Mouse (Mus musculus): ENCODE results near the gene Tmem132b.

Gene Tmem132b

GRCm38 (mm10) chr5:125676025-125676623, 144.6 kb downstream of the Tmem132b start:
- no peak for DNase-seq (ENCODE audit: low spot score)

DNA sequence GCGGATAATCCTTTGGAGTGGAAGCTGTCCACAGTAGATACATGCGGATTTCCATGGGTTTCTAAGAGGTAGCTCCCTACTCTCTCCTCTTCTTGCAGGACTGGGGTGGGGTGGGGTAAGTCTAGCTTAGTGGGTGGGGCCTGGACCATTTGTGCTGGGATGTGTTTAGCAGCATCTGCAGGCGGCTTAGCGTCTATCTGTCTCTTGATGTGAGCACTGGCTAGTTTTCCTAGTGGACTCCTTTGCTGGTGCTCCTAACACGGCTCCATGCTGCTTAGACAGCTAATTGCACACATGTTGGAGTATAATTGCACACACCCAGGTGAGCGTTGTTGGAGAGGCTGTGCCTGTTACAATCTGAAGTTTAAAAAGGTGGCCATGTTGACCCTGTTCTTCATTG, 149.3 kb downstream of the Tmem132b start:
- no peak for DNase-seq (ENCODE audit: low spot score)

DNA sequence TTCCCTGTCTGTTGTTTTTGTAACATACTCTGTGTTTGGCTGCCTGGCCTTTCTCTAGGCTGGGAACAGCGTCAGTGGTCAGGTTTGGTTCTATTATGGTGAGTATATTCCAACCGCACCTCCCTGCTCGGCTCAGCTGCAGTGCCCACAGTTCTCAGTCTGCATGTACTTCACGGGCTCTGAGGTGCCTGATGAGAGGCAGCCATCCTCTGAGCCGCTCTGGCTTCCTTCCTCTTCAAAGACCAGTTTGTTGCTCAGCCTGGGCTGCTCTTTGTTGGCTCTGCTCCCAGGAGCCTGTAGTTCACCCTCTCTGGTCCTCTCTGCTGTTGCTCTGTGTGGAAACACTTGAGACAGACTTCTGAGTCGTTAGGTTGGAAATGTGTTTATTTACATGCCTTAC, 151.9 kb downstream of the Tmem132b start:
- no peak for DNase-seq (ENCODE audit: low spot score)

DNA sequence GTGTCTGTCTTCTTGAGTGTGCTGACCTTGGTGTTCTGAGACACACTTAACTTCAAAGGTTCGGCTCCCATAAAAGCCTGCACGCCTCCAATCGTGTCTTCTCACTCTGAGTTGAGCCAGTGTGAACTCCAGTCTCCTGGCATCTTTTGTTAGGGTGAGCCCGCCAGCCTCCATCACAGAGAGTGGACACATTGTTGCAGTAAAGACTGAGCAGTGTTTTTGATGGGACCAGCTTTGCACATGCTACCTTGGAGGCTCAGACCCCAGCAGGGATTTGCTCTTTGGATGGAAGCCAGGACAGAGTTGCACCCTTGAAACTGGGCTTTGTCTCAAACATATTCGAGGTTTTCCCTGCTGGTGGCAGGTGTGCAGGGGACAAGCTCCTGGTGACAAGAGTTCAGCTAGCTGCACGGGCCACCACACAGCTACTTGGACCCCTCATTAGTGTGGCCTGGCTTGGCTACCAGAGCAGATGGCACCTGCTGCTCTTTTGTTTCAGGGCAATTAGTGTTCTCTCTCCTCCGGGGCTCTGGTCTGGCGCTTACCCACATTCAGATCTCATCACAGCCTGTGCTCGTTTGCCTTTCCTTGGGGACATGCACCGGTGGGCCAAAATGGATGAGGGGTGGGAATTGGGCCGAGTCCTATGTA, 154.2 kb downstream of the Tmem132b start:
- DNase-seq (ENCODE audit: low spot score), result no peak

GRCm38 (mm10) chr5:125692538-125692937, 161.0 kb downstream of the Tmem132b start:
- no peak for DNase-seq (ENCODE audit: low spot score)

DNA sequence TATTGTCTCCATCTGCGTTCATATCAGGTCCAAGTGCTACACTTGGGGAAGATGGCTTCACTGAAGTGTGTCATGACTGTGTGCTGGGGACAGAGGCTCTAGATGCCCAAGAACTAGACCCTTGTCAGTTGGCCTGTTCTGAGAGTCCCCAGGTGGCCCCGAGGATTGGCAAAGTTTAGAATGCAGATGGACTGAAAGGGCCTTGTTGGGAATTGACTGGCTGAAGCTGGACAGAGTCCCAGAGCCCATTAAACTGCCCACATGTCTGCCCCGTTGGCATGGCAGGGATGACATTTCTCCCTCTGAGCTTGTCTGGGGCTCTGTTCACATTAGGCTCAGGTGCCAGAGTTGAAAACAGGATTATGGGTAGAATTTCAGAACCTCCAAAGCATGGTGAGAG, 167.8 kb downstream of the Tmem132b start:
- DNase-seq (ENCODE audit: low spot score), result no peak

DNA sequence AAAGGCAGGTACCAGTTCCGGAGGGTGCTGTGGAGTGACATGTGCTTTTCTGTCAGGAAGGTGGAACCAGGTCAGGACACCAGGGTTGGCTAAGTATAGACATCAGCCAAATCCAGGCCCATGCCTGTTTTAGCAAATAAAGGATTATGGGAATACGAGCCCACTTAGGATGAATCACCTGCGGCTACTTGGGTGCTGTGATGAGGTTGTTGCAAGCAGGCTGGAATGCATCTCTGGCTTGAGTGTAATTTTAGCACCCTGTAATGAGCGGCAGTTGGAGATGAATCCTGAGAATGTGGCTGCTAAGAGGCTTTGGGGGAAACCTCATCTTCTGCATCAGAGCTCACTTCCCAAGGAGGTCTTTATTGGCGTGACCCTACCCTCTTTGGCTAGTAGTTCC, 168.7 kb downstream of the Tmem132b start:
- no peak for DNase-seq (ENCODE audit: low spot score)

- peak; percentile 50 for DNase-seq (ENCODE audit: low spot score)
Observed at GRCm38 (mm10) chr5:125705379-125705778, 173.8 kb downstream of the Tmem132b start.

DNA sequence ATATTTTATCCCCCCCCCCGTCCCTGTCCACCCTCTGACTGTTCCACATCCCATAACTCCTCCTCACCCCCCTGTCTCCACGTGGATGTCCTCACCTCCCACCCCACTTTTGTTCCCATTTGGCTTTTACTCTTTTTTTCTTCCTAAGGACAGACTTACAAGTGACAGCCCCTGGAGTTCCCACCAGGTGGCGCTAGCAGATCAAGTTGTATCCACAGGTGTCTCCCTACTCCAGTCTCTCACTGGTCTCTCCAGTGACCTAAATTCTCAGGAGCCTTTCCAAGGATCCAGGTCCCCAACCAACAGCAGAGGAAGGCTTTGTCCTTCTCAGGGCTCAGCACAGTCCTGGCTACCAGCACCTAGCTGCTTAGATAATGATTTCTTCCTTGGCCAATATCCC, 177.6 kb downstream of the Tmem132b start:
- DNase-seq (ENCODE audit: low spot score), result peak; percentile 64

DNA sequence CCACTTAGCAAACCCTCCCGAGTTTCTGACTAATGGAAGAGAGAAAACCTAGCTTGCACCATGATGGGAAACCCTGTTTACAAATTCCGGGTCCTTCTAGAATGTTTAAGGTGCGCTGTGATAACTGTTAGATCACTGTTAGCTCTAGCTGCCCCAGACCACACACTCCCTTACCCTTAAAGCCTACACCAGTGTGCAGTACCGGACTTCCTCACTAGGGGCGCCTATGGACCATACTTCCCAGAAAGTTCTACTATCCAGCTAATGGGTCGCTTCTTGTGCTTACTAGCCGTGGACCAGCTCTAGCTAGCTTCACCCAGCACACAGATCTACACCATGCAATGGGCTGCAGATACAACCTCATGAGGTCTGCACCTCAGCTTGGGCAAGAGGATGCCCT, 195.2 kb downstream of the Tmem132b start:
- no peak for DNase-seq (ENCODE audit: low spot score)

DNA sequence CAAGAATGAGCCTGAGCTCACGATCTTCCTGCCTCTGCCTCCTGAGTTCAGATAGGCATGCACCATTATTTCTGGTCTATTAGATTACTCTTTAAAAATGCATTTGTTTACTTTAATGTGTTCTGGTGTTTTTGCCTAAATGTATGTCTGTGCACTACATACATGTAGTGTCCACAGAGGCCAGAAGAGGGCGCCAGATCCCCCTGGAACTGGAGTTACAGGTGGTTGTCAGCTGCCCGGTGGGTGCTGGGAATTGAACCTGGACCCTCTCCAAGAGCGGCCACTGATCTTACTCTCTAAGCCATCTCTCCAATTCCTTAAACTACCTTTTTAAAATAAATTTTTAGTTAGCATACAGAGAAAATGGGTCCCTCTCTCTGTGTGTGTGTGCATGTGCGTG, 195.9 kb downstream of the Tmem132b start:
- DNase-seq (ENCODE audit: low spot score), result no peak

DNA sequence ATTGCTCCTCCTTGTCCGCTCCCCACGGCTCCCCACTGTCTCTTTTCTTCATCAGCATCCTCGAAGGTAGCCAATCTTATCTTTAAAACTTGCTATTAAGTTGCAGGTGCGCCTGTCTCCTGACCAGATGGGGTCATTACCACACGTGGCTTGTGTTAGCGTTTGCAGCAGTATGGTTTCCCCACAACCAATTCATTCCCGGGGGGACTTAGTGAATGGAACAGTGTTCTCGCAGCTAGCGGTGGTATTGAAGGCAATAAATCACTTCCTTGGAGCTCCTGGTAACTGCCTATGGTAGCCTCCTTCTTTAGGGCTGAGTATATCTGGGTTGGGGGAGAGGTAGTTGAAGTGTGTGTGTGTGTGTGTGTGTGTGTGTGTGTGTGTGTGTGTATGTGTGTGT, 196.4 kb downstream of the Tmem132b start:
- DNase-seq (ENCODE audit: low spot score), result no peak

DNA sequence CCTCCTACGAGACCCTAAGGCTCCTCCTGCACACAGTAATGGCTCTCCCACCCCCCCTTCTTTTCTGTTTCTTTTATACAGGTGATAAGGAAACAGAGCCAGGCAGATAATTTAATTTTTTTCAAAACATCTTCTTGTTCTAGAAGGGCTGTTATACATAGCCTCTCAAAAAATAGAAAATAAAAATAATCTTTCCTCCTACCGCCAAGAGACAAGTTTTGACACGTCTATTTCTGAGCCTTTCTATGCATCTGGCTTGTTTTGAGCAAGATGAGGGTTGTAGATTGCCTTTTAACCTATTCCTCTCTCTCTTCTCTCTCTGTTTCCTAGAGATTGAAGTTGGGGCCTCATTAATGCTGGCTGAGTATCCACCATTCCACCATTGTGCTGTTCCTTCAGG, 196.9 kb downstream of the Tmem132b start:
- no peak for DNase-seq (ENCODE audit: low spot score)

DNA sequence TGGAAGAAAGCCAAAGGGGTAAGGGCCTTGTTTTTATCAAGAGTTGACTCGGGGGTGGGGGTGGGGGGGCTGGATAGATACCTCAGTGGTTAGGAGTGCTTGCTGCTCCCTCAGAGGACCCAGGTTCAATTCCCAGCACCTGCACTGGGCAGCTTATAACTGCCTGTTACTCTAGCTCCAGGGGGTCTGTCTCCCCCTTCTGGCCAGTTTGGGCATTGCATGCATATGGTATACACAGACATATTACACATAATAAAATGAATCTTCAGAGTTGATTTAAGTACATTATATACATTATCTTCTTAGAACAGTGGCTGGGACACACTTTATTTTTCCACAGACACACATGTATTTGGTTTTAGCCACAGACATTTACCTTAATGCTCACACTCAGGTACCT, 202.2 kb downstream of the Tmem132b start:
- no peak for DNase-seq (ENCODE audit: low spot score)

DNA sequence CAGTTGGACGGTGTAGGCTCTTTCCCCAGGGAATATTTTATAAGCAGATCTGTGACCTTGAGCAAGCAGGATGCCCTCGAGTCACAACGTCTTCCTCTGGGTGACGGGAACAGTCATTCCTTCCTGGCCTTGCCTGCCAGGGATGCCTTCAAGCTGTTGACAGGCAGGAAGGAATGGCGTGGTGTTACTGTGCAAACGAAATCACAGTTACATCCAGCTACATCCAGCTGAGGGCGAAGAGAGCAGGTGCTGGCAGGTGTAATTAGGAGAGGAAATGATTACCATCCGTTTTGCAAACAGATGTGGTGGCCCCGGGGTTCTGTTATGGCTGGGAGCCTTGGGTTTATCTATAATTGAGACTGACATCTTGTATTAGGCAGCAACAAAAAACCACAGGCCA, 205.5 kb downstream of the Tmem132b start:
- no peak for DNase-seq (ENCODE audit: low spot score)

DNA sequence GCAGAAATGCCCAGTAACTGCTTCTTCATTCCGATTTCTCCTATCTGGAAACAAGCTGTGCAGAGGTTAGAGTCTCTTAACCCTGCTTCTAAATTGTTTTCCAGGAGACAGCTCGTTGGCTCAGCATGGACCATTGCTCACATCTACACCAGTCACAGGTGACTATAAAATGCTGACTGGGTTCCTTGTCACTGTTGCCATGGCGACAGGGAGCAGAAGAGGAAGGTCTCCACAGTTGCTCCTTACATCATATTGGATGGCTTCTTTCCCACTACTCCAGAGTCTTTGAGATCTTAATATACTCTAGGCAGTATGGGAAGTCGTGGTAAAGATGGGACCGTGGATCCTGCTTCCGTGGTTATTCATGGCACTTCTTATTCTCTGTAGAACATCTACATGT, 211.9 kb downstream of the Tmem132b start:
- DNase-seq (ENCODE audit: low spot score), result no peak

DNA sequence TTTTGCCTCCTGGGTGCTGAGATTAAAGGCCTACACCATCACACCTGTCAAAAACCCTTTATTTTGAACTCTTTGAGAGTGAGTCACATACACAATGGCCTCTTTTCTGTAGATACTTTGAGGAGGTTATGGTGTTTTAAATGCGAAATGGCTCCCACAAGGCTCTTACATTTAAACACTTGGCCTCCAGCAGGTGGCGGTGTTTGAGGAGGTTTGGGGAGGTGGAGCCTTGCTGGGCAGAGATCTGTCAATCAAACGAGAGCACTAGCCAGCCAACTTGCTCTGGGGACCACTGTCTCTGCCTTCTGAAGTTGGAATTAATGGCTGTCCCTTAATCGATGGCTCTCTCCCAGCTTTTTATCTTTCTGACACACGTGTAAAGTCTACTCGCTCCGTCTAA, 214.2 kb downstream of the Tmem132b start:
- DNase-seq (ENCODE audit: low spot score), result no peak

- no peak for DNase-seq (ENCODE audit: low spot score)
Observed at GRCm38 (mm10) chr5:125751481-125751880, 219.9 kb downstream of the Tmem132b start.

GRCm38 (mm10) chr5:125752546-125752945, 221.0 kb downstream of the Tmem132b start:
- no peak for DNase-seq (ENCODE audit: low spot score)

DNA sequence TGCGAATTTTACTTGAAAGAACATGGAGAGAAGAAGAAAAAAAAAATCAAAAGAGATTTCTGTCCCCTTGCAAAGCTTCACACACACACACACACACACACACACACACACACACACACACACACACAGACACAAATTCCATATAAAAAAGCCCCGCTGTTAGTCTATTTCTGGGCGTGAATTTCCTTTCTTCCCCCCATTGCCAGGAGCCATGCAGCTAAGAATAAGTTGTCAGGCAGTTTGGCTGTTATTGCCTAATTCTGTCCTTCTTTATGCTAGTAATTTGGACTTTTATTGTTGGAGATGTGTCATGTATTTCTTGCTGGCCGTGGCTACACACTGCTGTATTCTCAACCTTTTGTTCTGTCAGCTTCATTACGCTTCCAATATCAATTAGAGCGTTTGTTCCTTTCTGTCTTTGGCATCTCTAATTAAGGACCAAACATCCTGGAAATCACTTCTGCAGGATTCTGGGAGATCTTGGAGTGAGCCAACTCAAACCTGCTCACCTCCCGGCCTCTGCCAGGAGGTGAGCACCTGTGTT, 225.5 kb downstream of the Tmem132b start:
- no peak for DNase-seq (ENCODE audit: low spot score)

- no peak for DNase-seq (ENCODE audit: low spot score)
Observed at GRCm38 (mm10) chr5:125758506-125758905, 226.9 kb downstream of the Tmem132b start.

- DNase-seq (ENCODE audit: low spot score), result no peak
Observed at GRCm38 (mm10) chr5:125766941-125767340, 235.4 kb downstream of the Tmem132b start.

- no peak for DNase-seq (ENCODE audit: low spot score)
Observed at GRCm38 (mm10) chr5:125767950-125768349, 236.4 kb downstream of the Tmem132b start.

DNA sequence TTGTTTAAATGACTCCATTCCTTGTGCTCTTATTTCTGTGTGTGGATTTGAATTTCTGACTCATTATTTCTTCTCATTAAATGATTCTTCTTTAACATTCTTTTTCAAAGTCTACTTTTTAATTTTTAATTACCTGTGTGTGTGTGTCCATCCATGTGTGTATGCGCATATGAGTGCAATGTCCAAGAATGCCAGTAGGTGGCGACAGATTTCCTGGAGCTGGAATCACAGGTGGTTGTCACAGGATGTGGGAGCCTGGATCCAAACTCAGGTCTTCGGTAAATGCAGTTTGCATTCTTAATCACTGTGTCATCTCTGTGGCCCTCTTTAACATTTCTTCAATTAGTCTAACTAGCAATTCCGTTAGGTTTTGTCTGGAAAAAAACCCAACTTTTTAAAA, 240.7 kb downstream of the Tmem132b start:
- DNase-seq (ENCODE audit: low spot score), result no peak
